Mouse (Mus musculus) cortical plate, adult 2 months (tissue): ENCODE measurements around the gene Gba2. TPM values are rescaled to one million over a fixed set of nuclear protein-coding genes. Genes with fewer than 3 reads are reported as not detected.
A peak's percentile ranks its signal among the peaks of the same experiment; 100 is the strongest.
"Not testable (repeated sequence)": the region's sequence is repeated elsewhere in the genome, so short reads cannot be mapped to it uniquely, and the experiment has no call there.

Experiments used
- H3K27ac ChIP-seq: fragments of 200-500 bp; 2 replicates; pipeline ENCODE4 v1.5.1; 2012; ENCODE audit warnings: low read length, control low read depth, inconsistent platforms; ENCODE audit not compliant: insufficient read depth
- H3K4me1 ChIP-seq: fragments of 200-500 bp; 2 replicates; pipeline ENCODE4 v1.6.1; 2011; ENCODE audit warnings: low read length; ENCODE audit not compliant: control insufficient read depth, insufficient read depth
- H3K4me3 ChIP-seq: fragments of 200-500 bp; 2 replicates; pipeline ENCODE4 v1.5.1; 2011; ENCODE audit warnings: mild to moderate bottlenecking, low read length, control low read depth; ENCODE audit not compliant: insufficient read depth
- CTCF ChIP-seq: fragments of 200-500 bp; IDR thresholded peaks from 2 replicates; pipeline ENCODE4 v1.5.1; 2011; ENCODE audit warnings: mild to moderate bottlenecking, control low read depth, low read length; ENCODE audit not compliant: insufficient read depth; ENCODE audit errors: extremely low read depth
- POLR2A ChIP-seq: fragments of 200-500 bp; IDR thresholded peaks from 2 replicates; pipeline ENCODE4 v1.6.1; 2011; ENCODE audit warnings: mild to moderate bottlenecking, low read length, control low read depth; ENCODE audit not compliant: insufficient read depth; ENCODE audit errors: extremely low read depth
- polyA plus RNA-seq: library from polyadenylated mRNA; depleted of rRNA; stranded (reverse); fragments of >200 nt; gene quantifications from 2 replicates; pipeline ENCODE4 v1.2.3, GENCODE M21; 2012

Gba2 gene
- polyA plus RNA-seq, 1 experiment: 96.7 TPM

DNA sequence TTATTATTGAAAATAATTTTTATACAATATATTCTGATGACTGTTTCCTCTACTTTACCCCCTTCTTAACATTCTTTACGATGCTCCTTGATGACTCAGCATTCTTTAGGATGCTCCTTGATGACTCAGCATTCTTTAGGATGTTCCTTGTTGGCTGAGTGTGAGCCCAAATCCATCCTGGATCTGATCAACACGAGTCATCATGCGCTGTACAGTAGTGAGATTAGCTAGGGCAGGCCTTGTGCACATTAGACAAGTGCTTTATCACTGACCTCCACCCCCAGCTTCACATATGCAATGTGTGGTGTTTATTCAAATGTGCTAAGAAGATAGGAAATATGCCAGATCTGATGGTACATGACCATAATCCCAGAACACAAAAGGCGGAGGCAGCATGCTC is 19.5 kb upstream of the Gba2 start:
- TF ChIP-seq POLR2A: no peak
- TF ChIP-seq CTCF: no peak
- Histone ChIP-seq H3K4me3 (no peak overlapping the region), H3K27ac (no peak overlapping the region)

DNA sequence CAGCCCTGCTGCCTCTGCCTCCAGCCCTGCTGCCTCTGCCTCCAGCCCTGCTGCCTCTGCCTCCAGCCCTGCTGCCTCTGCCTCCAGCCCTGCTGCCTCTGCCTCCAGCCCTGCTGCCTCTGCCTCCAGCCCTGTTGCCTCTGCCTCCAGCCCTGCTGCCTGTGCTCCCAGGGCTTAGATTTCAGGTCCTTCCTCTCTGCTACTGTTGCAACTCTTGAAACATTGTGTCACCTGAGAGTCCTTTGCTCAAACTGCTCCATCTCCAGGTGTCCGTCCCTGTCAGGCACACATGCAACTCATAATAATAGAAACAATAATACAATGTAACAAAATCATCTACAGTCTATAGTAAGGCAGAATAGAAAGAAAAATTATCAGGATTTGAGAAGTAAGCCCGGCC is 17.9 kb upstream of the Gba2 start:
- H3K4me1 ChIP-seq, H3K4me3 ChIP-seq, H3K27ac ChIP-seq: not testable (repeated sequence)

More for the DNA sequence above, 19.5 kb upstream of the Gba2 start:
- no peaks in the 10 kb centered on the region for H3K4me1 ChIP-seq

DNA sequence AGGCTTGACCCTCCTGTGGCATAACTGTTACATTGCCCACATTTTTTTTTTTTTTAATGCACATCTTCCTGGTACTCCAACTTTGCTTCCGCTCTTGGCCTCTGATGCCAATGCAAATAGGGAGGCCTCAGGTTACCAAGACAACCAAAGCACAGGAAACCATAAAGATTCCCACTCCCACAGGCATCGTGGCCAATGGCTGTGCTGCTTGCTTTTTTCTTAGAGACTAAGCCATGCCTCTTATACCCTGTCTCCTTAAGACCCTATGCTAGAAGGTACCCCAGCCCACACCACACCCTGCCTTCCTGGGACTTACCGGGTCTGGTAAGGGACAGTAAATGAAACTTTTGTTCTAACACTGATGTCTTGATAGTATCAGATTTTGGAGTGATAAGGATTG is 14.8 kb upstream of the Gba2 start:
- no peak overlapping the region for H3K27ac ChIP-seq
- H3K4me3 ChIP-seq: no peak overlapping the region
- no peaks in the 10 kb centered on the region for H3K4me1 ChIP-seq
- TF ChIP-seq CTCF (no peak), POLR2A (no peak)

DNA sequence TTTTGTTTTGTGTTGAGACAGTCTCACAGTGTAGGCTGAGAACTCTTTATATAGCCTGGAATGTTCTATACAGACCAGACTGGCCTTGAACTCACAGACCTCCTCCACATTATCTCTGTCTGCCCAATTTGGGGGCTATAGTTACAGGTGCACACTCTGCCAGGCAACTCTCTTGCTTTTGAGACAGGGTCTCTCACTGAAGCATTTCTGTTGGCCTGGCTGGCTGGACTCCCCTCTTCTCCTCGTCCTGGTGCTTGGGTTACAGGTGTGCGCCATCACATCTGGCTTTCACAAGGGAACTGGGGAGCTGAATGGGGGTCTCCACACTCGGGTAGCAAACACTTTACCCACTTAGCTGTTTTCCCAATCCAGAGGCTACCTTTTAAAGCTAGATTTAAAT is 13.3 kb upstream of the Gba2 start:
- no peaks in the 10 kb centered on the region for H3K4me1 ChIP-seq
- TF ChIP-seq CTCF: no peak
- TF ChIP-seq POLR2A: no peak
- no peak overlapping the region for H3K27ac ChIP-seq
- no peak overlapping the region for H3K4me3 ChIP-seq

DNA sequence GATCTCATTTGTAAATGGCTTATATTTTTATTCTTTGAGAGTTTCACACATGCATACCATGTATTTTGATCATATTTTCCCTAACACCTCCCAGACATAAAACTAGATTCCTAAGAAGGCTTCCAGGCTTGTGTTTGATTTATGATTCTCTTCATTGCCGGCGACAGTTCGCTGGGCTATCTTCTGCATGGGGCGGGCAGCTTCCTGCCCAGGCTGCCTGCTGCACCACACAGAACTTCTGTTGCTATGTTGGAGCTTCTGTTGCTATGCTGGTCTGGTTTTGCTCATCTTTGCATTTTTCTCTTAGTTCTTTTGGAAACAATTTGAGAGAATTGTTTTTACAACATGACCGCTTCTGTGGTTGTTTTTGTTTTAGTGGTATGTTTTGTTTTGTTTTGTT is 12.9 kb upstream of the Gba2 start:
- TF ChIP-seq CTCF (no peak), POLR2A (no peak)
- Histone ChIP-seq H3K27ac (no peak overlapping the region), H3K4me1 (no peaks in the 10 kb centered on the region), H3K4me3 (no peak overlapping the region)

DNA sequence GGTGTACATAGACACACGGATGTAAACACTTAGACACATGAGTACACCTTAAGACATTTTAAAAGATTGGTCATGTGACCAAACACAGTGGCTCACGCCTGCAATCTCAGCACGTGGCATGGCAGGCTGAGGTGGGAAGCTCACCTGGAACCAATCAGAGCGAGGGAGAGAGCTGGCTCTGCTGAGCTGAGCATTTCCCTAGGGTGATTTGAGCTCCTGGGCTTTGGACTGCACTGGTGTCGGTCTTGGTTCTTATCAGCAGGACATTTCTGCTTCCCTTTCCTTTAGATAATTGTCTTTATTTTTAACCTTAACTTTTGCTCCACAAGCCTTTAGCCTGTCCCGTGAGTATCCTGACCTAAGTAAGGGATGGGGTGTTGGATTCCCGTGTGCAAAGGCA is 9.0 kb upstream of the Gba2 start:
- no peak overlapping the region for H3K4me3 ChIP-seq
- no peak overlapping the region for H3K27ac ChIP-seq
- TF ChIP-seq CTCF (no peak), POLR2A (no peak)
- H3K4me1 ChIP-seq: no peaks in the 10 kb centered on the region

DNA sequence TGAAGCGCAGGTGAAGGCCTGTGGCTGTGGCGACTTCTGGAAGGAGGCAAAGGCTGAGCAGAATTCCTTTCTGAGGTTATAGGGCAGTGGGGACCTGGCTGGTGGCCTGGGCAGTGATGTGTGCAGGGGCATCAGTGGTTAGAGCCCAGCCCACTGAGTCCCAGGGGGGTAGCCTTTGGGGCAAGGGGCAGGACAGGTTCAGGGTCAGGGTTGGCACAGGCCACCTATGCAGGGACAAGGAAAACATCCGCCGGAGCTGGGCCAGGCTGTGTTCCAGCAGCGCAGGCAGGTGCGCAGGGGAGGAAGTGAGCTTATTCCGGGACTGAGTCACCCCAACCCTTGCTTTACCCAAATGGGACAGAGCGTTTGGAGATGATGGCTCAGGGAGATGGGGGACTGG is 7.7 kb upstream of the Gba2 start:
- Histone ChIP-seq H3K4me1 (no peaks in the 10 kb centered on the region), H3K4me3 (no peak overlapping the region), H3K27ac (no peak overlapping the region)
- TF ChIP-seq CTCF: no peak
- TF ChIP-seq POLR2A: no peak

DNA sequence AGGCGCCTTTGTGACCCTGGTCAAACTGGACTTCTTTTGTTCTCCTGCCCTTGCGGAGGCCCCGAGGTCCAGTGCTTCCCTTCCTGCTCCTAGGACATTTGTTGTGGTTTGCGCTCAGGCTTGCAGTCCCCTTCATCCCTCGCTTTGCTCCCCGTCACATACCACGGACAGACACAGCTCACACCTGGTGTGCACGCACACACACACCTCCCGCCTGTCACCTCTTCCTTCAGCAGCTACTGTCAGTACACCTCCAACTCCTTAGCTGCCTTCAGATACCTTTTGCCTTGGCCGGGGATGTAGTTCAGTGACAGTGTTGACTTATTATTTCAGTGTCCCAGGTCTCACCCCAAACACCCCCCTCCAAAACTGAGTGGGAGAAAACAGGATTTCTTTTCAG is 7.0 kb upstream of the Gba2 start:
- H3K4me1 ChIP-seq: no peaks in the 10 kb centered on the region
- TF ChIP-seq POLR2A: no peak
- TF ChIP-seq CTCF: no peak
- no peak overlapping the region for H3K4me3 ChIP-seq
- no peak overlapping the region for H3K27ac ChIP-seq

DNA sequence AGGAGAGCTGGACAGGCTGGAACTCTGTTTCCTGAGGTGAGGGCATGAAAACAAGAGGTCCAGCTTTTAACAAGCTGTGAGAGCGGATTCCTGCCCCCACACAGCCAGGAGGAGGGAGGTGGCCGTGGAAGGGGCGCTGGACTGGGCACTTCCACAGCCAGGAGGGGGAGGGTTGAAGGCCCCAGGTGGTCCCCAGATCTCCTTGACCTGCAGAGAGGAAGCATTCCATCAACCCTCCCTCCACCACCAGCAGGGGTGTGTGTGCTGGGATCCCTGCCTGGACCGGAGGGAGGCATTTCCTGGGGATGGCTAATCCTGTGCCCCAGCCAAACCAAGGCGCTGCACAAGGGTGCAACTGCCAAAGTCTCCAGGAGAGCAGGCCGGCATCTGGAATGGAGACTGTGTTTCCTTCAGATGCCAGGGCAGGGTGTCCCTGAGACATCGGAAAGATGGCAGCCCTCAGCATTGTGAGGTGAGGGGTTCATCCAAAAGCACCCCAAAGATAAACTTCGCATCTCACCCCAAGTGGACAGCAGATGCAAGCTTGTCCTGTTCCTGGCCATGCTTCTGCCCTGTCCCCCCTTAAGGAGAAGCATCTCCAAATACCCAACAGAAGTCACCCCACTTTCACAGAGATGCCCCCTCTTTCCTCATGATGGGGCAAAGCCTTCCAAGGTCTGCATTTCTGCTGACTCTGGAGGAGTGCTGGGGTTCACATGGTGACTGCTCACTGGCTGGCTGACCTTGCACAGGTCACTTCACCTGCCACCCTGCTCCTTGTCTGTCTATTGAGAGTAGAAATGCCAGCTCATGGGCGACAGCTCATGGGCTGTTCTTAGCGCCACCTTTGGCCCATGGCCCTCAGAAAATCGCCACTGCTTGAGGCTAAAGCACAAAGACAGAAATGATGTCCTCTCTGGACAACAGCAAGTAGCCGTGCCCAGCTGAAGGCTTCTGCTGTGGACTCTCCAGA is 6.1 kb upstream of the Gba2 start, which contains the start of gene Msmp:
TSS of gene Msmp (minus strand) at position 51 of the 973 bp plus-strand sequence.
- H3K27ac ChIP-seq: no peak within 1 kb of the TSS
- H3K4me1 ChIP-seq: peaks cover 2% of the 10 kb centered on the region
- TF ChIP-seq CTCF (no peak), POLR2A (0 out of 2 replicates have a peak, but pooled peaks have one; percentile 4)
- H3K4me3 ChIP-seq: no peak within 1 kb of the TSS

DNA sequence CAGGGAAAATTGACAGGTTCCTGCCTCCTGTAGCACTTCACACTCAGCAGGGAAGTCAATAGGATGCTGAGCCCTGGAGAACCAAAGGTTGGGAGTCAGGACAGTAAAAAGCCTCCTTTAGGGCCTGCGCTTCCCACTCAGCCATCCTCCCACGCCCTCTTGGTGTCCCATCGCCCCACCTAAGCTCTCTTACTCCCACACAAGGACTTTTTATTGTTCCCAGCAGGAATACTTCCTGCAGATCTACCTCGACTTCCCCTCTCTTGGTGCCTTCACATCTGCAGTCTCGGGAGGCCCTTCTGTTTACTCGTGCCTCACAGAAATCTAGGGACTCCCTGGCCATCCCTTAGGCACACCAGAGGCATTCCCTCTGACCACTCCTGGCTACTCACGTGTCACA is 4.7 kb upstream of the Gba2 start:
- TF ChIP-seq CTCF (no peak), POLR2A (no peak)
- Histone ChIP-seq H3K27ac (no peak overlapping the region), H3K4me3 (no peak overlapping the region), H3K4me1 (peaks cover 2% of the 10 kb centered on the region)

DNA sequence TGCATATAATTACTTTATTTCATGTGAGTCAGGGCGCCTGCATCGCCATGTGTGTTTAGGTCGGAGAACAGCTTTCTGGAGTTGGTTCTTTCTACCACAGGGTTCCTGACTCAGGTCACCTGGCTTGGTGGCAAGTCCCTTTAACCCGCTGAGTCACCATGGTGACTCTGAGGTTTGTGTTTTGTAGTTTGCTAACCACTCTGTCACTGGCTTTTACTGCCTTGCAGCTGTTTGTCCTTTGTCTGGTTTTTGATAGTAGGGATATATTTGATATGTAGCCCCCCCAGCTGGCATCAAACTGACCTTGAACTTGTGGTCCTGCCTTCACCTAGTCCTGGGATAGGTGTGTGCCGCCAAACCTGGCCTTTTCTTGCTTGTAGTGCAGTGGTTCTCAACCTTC is 3.6 kb upstream of the Gba2 start:
- peaks cover 2% of the 10 kb centered on the region for H3K4me1 ChIP-seq
- no peak overlapping the region for H3K27ac ChIP-seq
- TF ChIP-seq POLR2A (no peak), CTCF (no peak)
- H3K4me3 ChIP-seq: no peak overlapping the region
